Mouse (Mus musculus): ENCODE results near the gene Olfr1489. TPM values are rescaled to one million over a fixed set of nuclear protein-coding genes. Genes with fewer than 3 reads are reported as not detected.

The Olfr1489 gene
- not detected in 2 replicates for polyA plus RNA-seq (2021; fragmentation: Nextera tagmentation)
- long read RNA-seq, experiment 1 = 0 reads
- long read RNA-seq, experiment 2 = 0 reads

DNA sequence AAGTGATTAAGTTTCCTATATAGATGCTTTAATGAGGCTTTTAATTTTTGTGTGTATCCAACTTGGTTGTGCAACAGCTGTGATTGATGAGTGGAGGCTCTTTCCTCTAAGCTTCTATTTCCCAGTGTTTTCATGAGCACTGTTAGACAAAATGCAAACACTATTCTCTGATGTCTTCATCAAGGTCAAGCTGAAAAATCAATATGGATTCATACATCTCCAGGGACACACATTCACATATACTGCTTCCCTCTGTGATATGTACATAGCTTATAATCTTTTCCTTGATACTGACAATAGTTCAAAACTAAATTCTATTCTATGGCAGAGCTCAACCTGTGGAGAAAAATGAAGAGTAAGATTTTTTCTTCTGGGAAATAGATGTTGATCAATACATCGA lies at the start of gene Olfr1489:
Gene Olfr1489 (plus strand): TSS at position 301 of the 400 bp plus-strand sequence.

DNA sequence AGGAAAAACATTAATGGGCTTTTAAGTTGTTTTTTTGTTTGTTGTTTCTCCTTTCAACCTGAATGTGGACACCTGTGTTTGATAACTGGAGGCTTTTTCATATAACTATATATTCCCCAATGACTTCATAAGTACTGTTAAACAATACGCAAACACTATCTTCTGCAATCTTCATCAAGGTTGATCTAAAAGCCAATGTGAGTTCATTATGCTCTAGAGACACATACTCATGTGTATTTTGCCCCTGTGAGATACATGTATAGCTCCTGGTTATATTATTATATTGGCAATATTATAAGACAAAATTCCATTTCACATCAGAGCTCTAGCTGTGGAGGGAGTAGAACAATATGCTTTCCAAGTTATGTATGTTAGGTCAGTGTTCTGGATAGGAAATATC lies 48.2 kb upstream of the Olfr1489 start, which contains the start of gene Olfr1484:
Gene Olfr1484 (plus strand): TSS at position 301 of the 400 bp plus-strand sequence.

DNA sequence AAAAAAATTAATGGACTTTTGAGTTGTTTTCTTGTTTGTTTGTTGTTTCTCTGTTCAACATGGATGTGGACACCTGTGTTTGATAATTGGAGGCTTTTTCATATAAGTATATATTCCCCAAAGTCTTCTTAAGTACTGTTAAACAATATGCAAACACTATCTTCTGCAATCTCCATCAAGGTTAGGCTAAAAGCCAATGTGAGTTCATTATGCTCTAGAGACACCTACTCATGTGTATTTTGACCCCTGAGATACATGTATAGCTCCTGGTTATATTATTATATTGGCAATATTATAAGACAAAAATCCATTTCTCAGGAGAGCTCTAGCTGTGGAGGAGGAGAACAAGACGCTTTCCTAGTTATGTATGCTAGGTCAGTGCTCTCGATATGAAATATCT lies 14.3 kb upstream of the Olfr1489 start, which contains the start of gene Olfr1487:
Gene Olfr1487 (plus strand): TSS at position 301 of the 400 bp plus-strand sequence.

DNA sequence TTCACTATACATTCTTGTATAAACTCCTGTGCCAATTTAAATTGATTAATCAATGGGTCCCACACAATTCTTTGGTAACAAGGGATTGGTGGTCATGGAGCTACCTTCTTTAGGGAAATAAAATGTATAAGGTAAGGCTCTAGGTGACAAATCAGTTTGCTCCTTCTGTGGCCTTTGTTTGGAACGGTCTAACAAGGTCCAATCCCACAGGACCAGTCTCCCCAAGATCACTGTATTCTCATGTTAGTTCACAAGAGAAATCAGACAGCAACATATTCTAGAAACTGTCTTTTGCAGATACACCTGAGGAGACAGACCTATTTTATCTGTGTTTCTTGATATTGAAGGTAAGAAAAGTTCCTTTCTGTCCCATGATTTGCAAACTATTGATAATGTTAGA lies 19.4 kb downstream of the Olfr1489 start, which contains the start of gene Olfr1490:
Gene Olfr1490 (plus strand): TSS at position 301 of the 400 bp plus-strand sequence.

Small RNA genes within 50 kb of the gene (microRNA-seq; reads per million reads assigned to microRNA genes)
- gene Gm22323 (not detected), gene Gm23931 (not detected)

Other genes starting within 250 kb of the Olfr1489 start
- gene Olfr1469, start 223.8 kb upstream of the Olfr1489 start, polyA plus RNA-seq (2021; fragmentation: Nextera tagmentation) = not detected in 2 replicates
- not detected in 2 replicates for gene Olfr1471, start 188.2 kb upstream of the Olfr1489 start, polyA plus RNA-seq (2021; fragmentation: Nextera tagmentation)
- gene Olfr1472, start 175.5 kb upstream of the Olfr1489 start, polyA plus RNA-seq (2021; fragmentation: Nextera tagmentation) = not detected in 2 replicates
- gene Olfr1474, start 162.1 kb upstream of the Olfr1489 start, polyA plus RNA-seq (2021; fragmentation: Nextera tagmentation) = not detected in 2 replicates
- not detected in 2 replicates for gene Olfr1475, start 151.4 kb upstream of the Olfr1489 start, polyA plus RNA-seq (2021; fragmentation: Nextera tagmentation)
- gene Olfr1477, start 131.1 kb upstream of the Olfr1489 start, polyA plus RNA-seq (2021; fragmentation: Nextera tagmentation) = not detected in 2 replicates
- not detected in 2 replicates for gene Olfr1480, start 103.7 kb upstream of the Olfr1489 start, polyA plus RNA-seq (2021; fragmentation: Nextera tagmentation)
- gene Olfr1484, start 48.1 kb upstream of the Olfr1489 start, polyA plus RNA-seq (2021; fragmentation: Nextera tagmentation) = not detected in 2 replicates
- not detected in 2 replicates for gene Olfr1487, start 14.2 kb upstream of the Olfr1489 start, polyA plus RNA-seq (2021; fragmentation: Nextera tagmentation)
- gene Olfr1490, start 19.5 kb downstream of the Olfr1489 start, polyA plus RNA-seq (2021; fragmentation: Nextera tagmentation) = not detected in 2 replicates
- not detected in 2 replicates for gene Olfr1491, start 65.6 kb downstream of the Olfr1489 start, polyA plus RNA-seq (2021; fragmentation: Nextera tagmentation)
- gene Olfr1493-ps1, start 91.7 kb downstream of the Olfr1489 start, polyA plus RNA-seq (2021; fragmentation: Nextera tagmentation) = not detected in 2 replicates
- gene Olfr1494, start 108.1 kb downstream of the Olfr1489 start, polyA plus RNA-seq (2021; fragmentation: Nextera tagmentation) = not detected in 2 replicates
- not detected in 2 replicates for gene Olfr1495, start 133.0 kb downstream of the Olfr1489 start, polyA plus RNA-seq (2021; fragmentation: Nextera tagmentation)
- gene Olfr1496, start 146.3 kb downstream of the Olfr1489 start, polyA plus RNA-seq (2021; fragmentation: Nextera tagmentation) = not detected in 2 replicates
- gene Olfr1497, start 166.6 kb downstream of the Olfr1489 start, polyA plus RNA-seq (2021; fragmentation: Nextera tagmentation) = not detected in 2 replicates
- not detected in 2 replicates for gene Olfr1499, start 187.8 kb downstream of the Olfr1489 start, polyA plus RNA-seq (2021; fragmentation: Nextera tagmentation)
- not detected in 2 replicates for gene Olfr1500, start 198.9 kb downstream of the Olfr1489 start, polyA plus RNA-seq (2021; fragmentation: Nextera tagmentation)
- not detected in 2 replicates for gene Olfr1501, start 219.1 kb downstream of the Olfr1489 start, polyA plus RNA-seq (2021; fragmentation: Nextera tagmentation)
- not detected in 2 replicates for gene Olfr1502, start 230.2 kb downstream of the Olfr1489 start, polyA plus RNA-seq (2021; fragmentation: Nextera tagmentation)